Mouse (Mus musculus): ENCODE measurements around the gene Eml4. TPM values are rescaled to one million over a fixed set of nuclear protein-coding genes. Genes with fewer than 3 reads are reported as not detected.
A peak's percentile ranks its signal among the peaks of the same experiment; 100 is the strongest.

Eml4 gene
- polyA plus RNA-seq, 1 experiment from 2014 or later, result 38.9 TPM

DNA sequence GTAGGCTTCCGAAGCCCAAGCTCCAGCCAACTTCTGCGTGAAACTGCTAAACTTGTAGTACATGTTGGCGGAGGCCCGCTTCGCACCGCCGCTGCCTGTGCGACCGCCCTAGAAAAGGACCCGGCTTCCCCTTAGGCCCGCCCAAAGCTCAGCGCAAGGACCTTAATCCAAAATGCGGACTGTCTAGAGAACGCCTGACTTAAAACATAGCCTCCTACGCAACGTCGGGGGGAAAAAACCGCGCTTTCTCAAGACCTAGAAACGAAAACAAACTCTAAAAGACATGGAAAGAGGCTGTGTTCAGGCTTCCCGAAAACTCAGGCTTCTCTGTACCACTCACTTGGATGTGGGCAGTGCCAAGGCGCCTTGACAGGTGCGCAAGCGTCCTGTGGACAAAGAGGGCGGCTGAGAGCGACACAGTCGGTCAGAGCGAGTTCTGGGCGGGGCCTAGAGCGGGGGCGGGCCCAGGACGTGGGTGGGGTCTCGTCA, 163.5 kb downstream of the Eml4 start:
- H3K9me3 ChIP-seq (ENCODE audit: control insufficient read depth, low read length), result no peaks in the 10 kb centered on the region
- H3K27me3 ChIP-seq (ENCODE audit: control insufficient read depth, insufficient read depth, low read length), result no peaks in the 10 kb centered on the region
- under 1% methylated on average over 33 of the region's 33 CpGs for WGBS
- H3K27ac ChIP-seq (replicated peaks; ENCODE audit: low read depth, low read length), result peak overlapping the region; percentile 80
- H3K4me1 ChIP-seq (ENCODE audit: control insufficient read depth, insufficient read depth, low read length), result peaks cover 13% of the 10 kb centered on the region
- H3K9ac ChIP-seq (replicated peaks; ENCODE audit: low read length), result peak overlapping the region; percentile 77
- H3K4me3 ChIP-seq (replicated peaks; ENCODE audit: low read depth, low read length), result peak overlapping the region; percentile 62
- ATAC-seq (ENCODE audit: low FRiP score, low TSS enrichment) (peak; percentile 99), DNase-seq (peak; percentile 97)
- H3K36me3 ChIP-seq (ENCODE audit: control insufficient read depth, insufficient read depth, low read length), result no peaks in the 10 kb centered on the region
- H3K4me2 ChIP-seq (ENCODE audit: low read length), result peak overlapping the region; percentile 94

DNA sequence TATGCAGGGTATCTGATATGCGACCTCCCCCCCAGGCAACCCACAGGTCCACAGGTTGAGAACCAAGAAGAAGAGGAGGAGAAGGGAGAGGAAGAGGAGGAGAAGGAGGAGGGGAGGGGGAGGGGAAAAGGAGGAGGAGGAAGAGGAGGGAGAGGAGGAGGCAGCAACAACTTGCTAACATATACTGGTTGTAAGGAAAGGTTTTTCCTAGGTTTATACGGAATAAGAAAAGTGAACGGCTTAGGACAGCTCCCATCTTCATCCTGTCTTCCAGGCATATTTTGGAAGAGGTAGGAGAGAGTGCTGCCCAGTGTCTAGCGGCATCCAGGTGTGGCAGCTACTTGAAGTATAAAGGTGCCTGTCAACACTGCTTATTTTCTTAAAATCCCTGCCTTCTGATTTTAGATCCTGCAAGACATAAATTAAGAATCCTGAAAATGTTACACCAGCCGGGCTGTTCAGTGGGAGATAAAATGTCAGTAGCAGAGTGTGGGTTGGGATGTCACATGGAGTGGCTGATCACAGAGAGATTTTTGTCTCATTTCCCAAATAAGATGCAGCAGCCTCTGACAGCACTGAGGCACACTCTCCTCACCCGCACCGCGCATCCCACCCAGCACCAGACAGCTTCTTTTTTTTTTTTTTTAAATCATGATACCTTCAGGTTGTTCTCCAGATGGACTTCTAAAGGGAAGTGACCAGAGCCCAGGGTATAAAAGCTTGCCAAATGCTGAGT, 166.7 kb downstream of the Eml4 start, which contains the start of gene Cox7a2l:
Cox7a2l (minus strand) TSS at position 51 of the 736 bp plus-strand sequence.
- H3K9ac ChIP-seq (replicated peaks; ENCODE audit: low read length), result no peak within 1 kb of the TSS
- H3K36me3 ChIP-seq (ENCODE audit: control insufficient read depth, insufficient read depth, low read length), result no peaks in the 10 kb centered on the region
- H3K27me3 ChIP-seq (ENCODE audit: control insufficient read depth, insufficient read depth, low read length), result no peaks in the 10 kb centered on the region
- DNase-seq (no peak), ATAC-seq (ENCODE audit: low FRiP score, low TSS enrichment) (no peak)
- 95% methylated on average over 8 of the region's 8 CpGs for WGBS
- H3K27ac ChIP-seq (replicated peaks; ENCODE audit: low read depth, low read length), result no peak within 1 kb of the TSS
- H3K4me3 ChIP-seq (replicated peaks; ENCODE audit: low read depth, low read length), result no peak within 1 kb of the TSS
- H3K4me1 ChIP-seq (ENCODE audit: control insufficient read depth, insufficient read depth, low read length), result peaks cover 12% of the 10 kb centered on the region
- H3K9me3 ChIP-seq (ENCODE audit: control insufficient read depth, low read length), result no peaks in the 10 kb centered on the region
- H3K4me2 ChIP-seq (ENCODE audit: low read length), result no peak within 1 kb of the TSS

GRCm38 (mm10) chr17:83521881-83522280, 171.2 kb downstream of the Eml4 start:
- Histone ChIP-seq H3K27ac (replicated peaks; ENCODE audit: low read depth, low read length) (no peak overlapping the region), H3K36me3 (ENCODE audit: control insufficient read depth, insufficient read depth, low read length) (no peaks in the 10 kb centered on the region), H3K9ac (replicated peaks; ENCODE audit: low read length) (no peak overlapping the region), H3K4me3 (replicated peaks; ENCODE audit: low read depth, low read length) (no peak overlapping the region), H3K4me2 (ENCODE audit: low read length) (no peak overlapping the region), H3K4me1 (ENCODE audit: control insufficient read depth, insufficient read depth, low read length) (peaks cover 11% of the 10 kb centered on the region), H3K9me3 (ENCODE audit: control insufficient read depth, low read length) (no peaks in the 10 kb centered on the region), H3K27me3 (ENCODE audit: control insufficient read depth, insufficient read depth, low read length) (no peaks in the 10 kb centered on the region)
- DNase-seq (no peak), ATAC-seq (ENCODE audit: low FRiP score, low TSS enrichment) (no peak)
- WGBS, result 90% methylated on average over 4 of the region's 4 CpGs

- WGBS, result 62% methylated on average over 7 of the region's 7 CpGs
- no peak for ATAC-seq (ENCODE audit: low FRiP score, low TSS enrichment)
- no peaks in the 10 kb centered on the region for H3K27me3 ChIP-seq (ENCODE audit: control insufficient read depth, insufficient read depth, low read length)
- H3K9me3 ChIP-seq (ENCODE audit: control insufficient read depth, low read length), result no peaks in the 10 kb centered on the region
- no peak overlapping the region for H3K4me3 ChIP-seq (replicated peaks; ENCODE audit: low read depth, low read length)
- no peak overlapping the region for H3K4me2 ChIP-seq (ENCODE audit: low read length)
- H3K36me3 ChIP-seq (ENCODE audit: control insufficient read depth, insufficient read depth, low read length), result no peaks in the 10 kb centered on the region
- no peak for DNase-seq
- no peak overlapping the region for H3K9ac ChIP-seq (replicated peaks; ENCODE audit: low read length)
- H3K4me1 ChIP-seq (ENCODE audit: control insufficient read depth, insufficient read depth, low read length), result peaks cover 19% of the 10 kb centered on the region
- no peak overlapping the region for H3K27ac ChIP-seq (replicated peaks; ENCODE audit: low read depth, low read length)
Observed at GRCm38 (mm10) chr17:83522590-83523379, 172.1 kb downstream of the Eml4 start.

GRCm38 (mm10) chr17:83524753-83525152, 174.0 kb downstream of the Eml4 start:
- ATAC-seq (ENCODE audit: low FRiP score, low TSS enrichment) (no peak), DNase-seq (no peak)
- H3K27ac ChIP-seq (replicated peaks; ENCODE audit: low read depth, low read length), result no peak overlapping the region
- WGBS, result 56% methylated on average over 7 of the region's 7 CpGs
- H3K36me3 ChIP-seq (ENCODE audit: control insufficient read depth, insufficient read depth, low read length), result no peaks in the 10 kb centered on the region
- no peaks in the 10 kb centered on the region for H3K27me3 ChIP-seq (ENCODE audit: control insufficient read depth, insufficient read depth, low read length)
- H3K4me2 ChIP-seq (ENCODE audit: low read length), result no peak overlapping the region
- no peak overlapping the region for H3K4me3 ChIP-seq (replicated peaks; ENCODE audit: low read depth, low read length)
- H3K9ac ChIP-seq (replicated peaks; ENCODE audit: low read length), result no peak overlapping the region
- peaks cover 24% of the 10 kb centered on the region for H3K4me1 ChIP-seq (ENCODE audit: control insufficient read depth, insufficient read depth, low read length)
- H3K9me3 ChIP-seq (ENCODE audit: control insufficient read depth, low read length), result no peaks in the 10 kb centered on the region

DNA sequence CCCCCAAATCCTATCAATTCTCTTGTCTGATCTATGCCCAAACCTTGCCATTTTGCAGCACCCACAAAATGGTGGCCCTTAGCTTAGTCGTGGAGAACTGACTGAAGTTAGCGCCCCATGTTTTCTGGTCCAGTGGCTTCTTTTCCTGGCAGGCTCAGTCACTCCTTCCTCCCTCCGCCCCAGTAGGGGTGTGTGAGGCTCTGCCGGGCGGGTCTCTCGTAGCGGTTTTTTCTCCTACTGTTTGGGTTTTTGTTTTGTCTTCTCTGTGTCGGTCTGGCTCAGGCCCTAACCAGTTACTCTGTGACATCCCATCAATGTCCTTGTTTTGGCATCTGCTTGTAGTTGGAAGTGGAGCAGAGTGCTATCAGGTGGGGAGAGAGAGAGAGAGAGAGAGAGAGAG, 174.9 kb downstream of the Eml4 start:
- H3K9me3 ChIP-seq (ENCODE audit: control insufficient read depth, low read length), result no peaks in the 10 kb centered on the region
- no peak for DNase-seq
- peaks cover 24% of the 10 kb centered on the region for H3K4me1 ChIP-seq (ENCODE audit: control insufficient read depth, insufficient read depth, low read length)
- H3K27ac ChIP-seq (replicated peaks; ENCODE audit: low read depth, low read length), result no peak overlapping the region
- 6% methylated on average over 8 of the region's 8 CpGs for WGBS
- H3K27me3 ChIP-seq (ENCODE audit: control insufficient read depth, insufficient read depth, low read length), result no peaks in the 10 kb centered on the region
- no peak for ATAC-seq (ENCODE audit: low FRiP score, low TSS enrichment)
- H3K36me3 ChIP-seq (ENCODE audit: control insufficient read depth, insufficient read depth, low read length), result no peaks in the 10 kb centered on the region
- no peak overlapping the region for H3K4me3 ChIP-seq (replicated peaks; ENCODE audit: low read depth, low read length)
- H3K4me2 ChIP-seq (ENCODE audit: low read length), result no peak overlapping the region
- H3K9ac ChIP-seq (replicated peaks; ENCODE audit: low read length), result no peak overlapping the region

DNA sequence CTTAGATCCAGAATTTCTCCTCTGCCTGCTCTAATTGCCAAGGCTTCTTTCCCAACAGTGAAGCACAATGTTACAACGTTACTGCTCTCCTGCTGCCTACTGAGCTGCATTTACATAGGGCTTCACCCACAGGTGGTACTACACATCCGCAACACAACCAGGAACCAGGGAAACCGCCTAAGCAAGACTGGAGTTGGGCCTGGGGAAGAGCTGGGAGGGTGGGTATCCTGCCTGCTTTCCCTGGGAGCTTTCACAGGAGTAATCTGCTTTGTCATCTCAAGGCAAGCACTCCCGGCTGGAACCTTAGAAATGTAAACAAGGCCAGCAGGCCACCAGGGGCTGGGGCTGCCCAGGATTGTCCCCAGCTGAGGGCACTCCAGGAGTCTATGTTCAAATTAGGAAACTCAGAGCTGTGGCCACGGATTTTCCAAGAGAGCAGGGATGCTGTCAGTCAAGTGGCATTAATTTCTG, 175.4 kb downstream of the Eml4 start:
- no peaks in the 10 kb centered on the region for H3K27me3 ChIP-seq (ENCODE audit: control insufficient read depth, insufficient read depth, low read length)
- peaks cover 24% of the 10 kb centered on the region for H3K4me1 ChIP-seq (ENCODE audit: control insufficient read depth, insufficient read depth, low read length)
- ATAC-seq (ENCODE audit: low FRiP score, low TSS enrichment) (no peak), DNase-seq (peak; percentile 42)
- no peaks in the 10 kb centered on the region for H3K36me3 ChIP-seq (ENCODE audit: control insufficient read depth, insufficient read depth, low read length)
- no peak overlapping the region for H3K4me3 ChIP-seq (replicated peaks; ENCODE audit: low read depth, low read length)
- WGBS, result 5% methylated on average over 5 of the region's 5 CpGs
- H3K27ac ChIP-seq (replicated peaks; ENCODE audit: low read depth, low read length), result no peak overlapping the region; the same call in 1 of the 2 replicates
- no peak overlapping the region for H3K9ac ChIP-seq (replicated peaks; ENCODE audit: low read length)
- H3K4me2 ChIP-seq (ENCODE audit: low read length), result no peak overlapping the region
- H3K9me3 ChIP-seq (ENCODE audit: control insufficient read depth, low read length), result no peaks in the 10 kb centered on the region

- ATAC-seq (ENCODE audit: low FRiP score, low TSS enrichment) (peak; percentile 70; the same call in 1 of the 2 replicates), DNase-seq (peak; percentile 69)
- Histone ChIP-seq H3K4me2 (ENCODE audit: low read length) (peak overlapping the region; percentile 33), H3K9ac (replicated peaks; ENCODE audit: low read length) (no peak overlapping the region; the same call in 1 of the 2 replicates), H3K27ac (replicated peaks; ENCODE audit: low read depth, low read length) (no peak overlapping the region; the same call in 1 of the 2 replicates), H3K4me1 (ENCODE audit: control insufficient read depth, insufficient read depth, low read length) (peaks cover 24% of the 10 kb centered on the region), H3K36me3 (ENCODE audit: control insufficient read depth, insufficient read depth, low read length) (no peaks in the 10 kb centered on the region), H3K4me3 (replicated peaks; ENCODE audit: low read depth, low read length) (no peak overlapping the region), H3K27me3 (ENCODE audit: control insufficient read depth, insufficient read depth, low read length) (no peaks in the 10 kb centered on the region), H3K9me3 (ENCODE audit: control insufficient read depth, low read length) (no peaks in the 10 kb centered on the region)
- 26% methylated on average over 13 of the region's 13 CpGs for WGBS
Observed at GRCm38 (mm10) chr17:83526624-83527532, 176.1 kb downstream of the Eml4 start.
